Mouse (Mus musculus): ENCODE data around the gene Pax3. TPM values are rescaled to one million over a fixed set of nuclear protein-coding genes. Genes with fewer than 3 reads are reported as not detected.

The Pax3 gene
- total RNA-seq, 2 experiments from 2014 or later, result not detected

DNA sequence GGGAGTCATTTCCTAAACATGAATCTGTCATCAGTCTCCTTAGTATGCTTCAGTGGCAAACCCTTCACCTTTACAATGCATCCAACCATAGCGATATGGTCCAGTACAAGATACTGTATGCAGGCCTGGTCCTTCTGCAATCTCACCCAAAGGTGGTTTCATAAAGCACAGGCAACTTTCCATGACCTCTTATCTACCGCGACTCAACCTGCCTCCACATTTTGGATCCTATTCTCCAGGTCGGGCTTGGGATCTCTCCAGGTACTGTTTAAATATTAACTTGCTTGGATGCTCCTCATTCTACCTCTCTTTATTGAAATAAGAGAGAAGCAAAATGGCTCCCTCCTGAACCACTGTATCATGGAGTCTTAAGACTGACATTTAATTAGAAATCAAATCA, 103.3 kb downstream of the Pax3 start:
- DNase-seq (ENCODE audit: low spot score in 2 of 2), result no peak

DNA sequence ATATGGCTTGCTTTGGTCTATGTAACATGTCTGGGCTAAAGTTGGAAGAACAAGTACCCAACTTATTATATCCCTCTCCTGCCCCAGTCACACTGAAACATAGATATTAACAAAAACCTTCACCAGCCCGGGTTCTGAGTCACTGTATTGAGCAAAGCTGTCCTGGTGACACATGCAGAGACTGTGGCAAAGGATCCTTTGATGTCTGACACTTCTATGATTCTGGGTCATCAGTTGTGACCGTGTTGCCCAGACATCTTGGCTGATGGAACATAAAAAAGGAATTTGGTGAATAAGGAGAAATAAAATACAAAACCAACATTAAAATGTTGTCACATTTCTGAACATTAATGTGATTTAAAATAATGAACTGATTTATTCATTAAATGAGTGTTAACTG, 108.3 kb downstream of the Pax3 start:
- DNase-seq (ENCODE audit: low spot score in 2 of 2), result no peak

DNA sequence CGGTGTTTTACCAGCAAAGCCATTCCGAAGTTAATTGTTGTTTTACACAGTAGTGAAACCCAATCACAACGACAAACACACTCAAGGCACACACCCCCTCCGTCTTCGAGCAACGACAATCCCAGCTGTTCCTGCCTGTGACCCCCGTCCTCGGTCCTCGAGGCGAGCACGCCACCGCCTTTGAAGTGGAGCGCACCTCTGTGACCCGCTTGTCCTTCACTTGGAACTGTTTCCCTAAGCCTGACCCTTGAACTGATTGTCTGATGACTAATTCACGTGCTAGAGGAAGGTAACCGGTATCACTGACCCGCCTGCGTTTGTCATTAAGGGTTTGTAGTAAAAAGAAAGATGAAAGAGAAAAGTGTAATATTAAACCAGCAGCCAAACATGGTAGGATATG, 115.2 kb downstream of the Pax3 start:
- no peak for DNase-seq (ENCODE audit: low spot score in 2 of 2)

DNA sequence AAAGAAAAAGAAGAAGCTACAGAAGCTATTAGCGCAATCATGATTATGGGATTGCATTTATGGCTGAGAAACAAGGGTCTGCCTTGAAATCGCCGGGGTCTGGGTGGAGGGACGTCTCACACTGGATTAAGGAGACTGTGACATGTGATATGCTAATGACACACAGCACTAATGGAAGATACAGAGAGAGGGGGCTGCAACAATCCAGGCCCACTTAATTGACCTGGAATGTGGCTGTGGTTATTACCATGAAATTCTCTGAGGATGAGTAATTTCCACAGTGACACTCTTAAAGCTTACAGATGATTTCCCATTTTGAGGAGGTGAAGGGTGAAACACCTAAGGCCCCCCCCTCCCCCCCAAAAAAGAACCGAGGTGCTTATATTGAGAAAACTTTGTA, 136.1 kb downstream of the Pax3 start:
- DNase-seq (ENCODE audit: low spot score in 2 of 2), result no peak

DNA sequence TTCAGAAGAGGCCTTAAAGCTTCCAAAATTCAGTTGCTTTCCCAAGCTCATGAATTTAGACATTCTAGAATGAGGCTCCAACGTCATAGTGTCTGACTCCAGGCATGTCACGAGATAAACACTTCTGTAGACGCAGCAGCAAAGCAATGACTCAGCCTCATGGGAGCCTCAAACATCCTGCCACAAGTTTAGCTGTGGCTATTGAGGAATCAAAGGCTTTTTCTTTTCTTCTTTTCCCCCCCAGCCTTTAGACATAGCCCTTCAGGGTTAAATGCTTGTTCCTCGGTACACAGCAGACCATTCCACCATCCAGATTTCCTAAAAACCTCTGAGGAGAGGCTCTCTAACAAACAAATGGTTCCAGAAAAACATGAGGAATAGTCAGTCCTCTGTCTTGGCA, 139.0 kb downstream of the Pax3 start:
- DNase-seq (ENCODE audit: low spot score in 2 of 2), result no peak

DNA sequence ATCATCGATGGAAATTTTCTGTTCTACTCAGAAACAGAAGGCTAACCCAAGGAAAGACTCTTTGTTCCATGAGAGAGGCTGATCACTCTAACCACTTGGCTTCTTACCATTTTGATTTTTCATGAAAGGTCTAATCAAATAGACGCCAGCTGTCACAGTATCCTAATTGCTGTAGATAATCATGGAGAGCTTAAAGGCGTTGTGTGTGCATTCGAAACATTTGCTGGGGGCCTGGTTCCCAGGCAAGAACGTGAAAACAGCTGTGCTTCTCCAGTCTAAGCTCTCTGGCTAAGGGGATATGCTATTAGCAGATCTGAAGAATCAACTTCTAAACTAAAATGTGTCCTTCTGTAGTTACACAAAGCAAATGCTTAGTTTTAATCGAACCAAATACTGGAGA, 143.3 kb downstream of the Pax3 start:
- no peak for DNase-seq (ENCODE audit: low spot score in 2 of 2)

Other genes with a start within 250 kb of the Pax3 start
- 1 to 10 TPM; 5.1 to 5.4 TPM for gene Sgpp2, start 113.2 kb upstream of the Pax3 start, total RNA-seq (2021)